Mouse (Mus musculus) embryonic fibroblast, embryonic 13.5 days (primary cell): ENCODE data around the gene Tenm2. TPM values are rescaled to one million over a fixed set of nuclear protein-coding genes. Genes with fewer than 3 reads are reported as not detected.

ENCODE experiments used
- H3K27ac ChIP-seq: 2 replicates; pipeline ENCODE4 v1.5.1; 2012; ENCODE audit warnings: low read length, control low read depth, inconsistent platforms; ENCODE audit not compliant: insufficient read depth
- H3K4me1 ChIP-seq: 2 replicates; pipeline ENCODE4 v1.6.1; 2011; ENCODE audit warnings: low read length; ENCODE audit not compliant: control insufficient read depth, insufficient read depth
- H3K4me3 ChIP-seq: 2 replicates; pipeline ENCODE4 v1.5.1; 2011; ENCODE audit warnings: mild to moderate bottlenecking, control low read depth, low read length; ENCODE audit not compliant: insufficient read depth
- CTCF ChIP-seq: IDR thresholded peaks from 2 replicates; pipeline ENCODE4 v1.5.1; 2011; ENCODE audit warnings: mild to moderate bottlenecking, control low read depth, low read length, moderate library complexity, borderline replicate concordance; ENCODE audit not compliant: insufficient read depth
- POLR2A ChIP-seq: IDR thresholded peaks from 2 replicates; pipeline ENCODE4 v1.6.1; 2011; ENCODE audit warnings: low read depth, mild to moderate bottlenecking, control low read depth, low read length, moderate library complexity
- polyA plus RNA-seq: library from polyadenylated mRNA; stranded (reverse); fragments of >200 nt; gene quantifications from 2 replicates; pipeline ENCODE4 v1.2.4, GENCODE M21; 2011; ENCODE audit warnings: low read depth; ENCODE audit not compliant: missing spikeins, insufficient read length

The Tenm2 gene
- polyA plus RNA-seq, 1 experiment, result 0.05 TPM

DNA sequence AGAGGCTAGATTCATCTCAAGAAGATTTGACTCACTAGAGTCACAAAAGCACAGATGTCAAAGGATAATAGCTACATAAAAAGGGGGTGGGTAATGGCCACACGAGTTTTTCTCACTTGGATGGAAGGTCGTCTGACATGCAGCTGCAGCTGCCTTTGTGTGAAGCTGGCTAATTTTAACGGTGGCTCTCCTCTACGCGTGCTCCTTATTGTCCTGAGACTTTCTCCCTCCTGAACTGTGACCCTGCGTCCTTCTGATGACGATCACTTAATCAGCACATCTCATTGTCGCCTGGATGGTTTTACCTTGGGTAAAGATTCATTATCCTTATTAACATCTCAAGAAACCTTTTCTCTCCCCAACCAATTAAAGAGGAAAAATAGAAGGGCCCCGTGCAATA lies 1101.1 kb downstream of the Tenm2 start:
- TF ChIP-seq POLR2A, result no peak
- no peak for TF ChIP-seq CTCF
- Histone ChIP-seq H3K4me3 (no peak overlapping the region), H3K4me1 (no peaks in the 10 kb centered on the region), H3K27ac (no peak overlapping the region)

DNA sequence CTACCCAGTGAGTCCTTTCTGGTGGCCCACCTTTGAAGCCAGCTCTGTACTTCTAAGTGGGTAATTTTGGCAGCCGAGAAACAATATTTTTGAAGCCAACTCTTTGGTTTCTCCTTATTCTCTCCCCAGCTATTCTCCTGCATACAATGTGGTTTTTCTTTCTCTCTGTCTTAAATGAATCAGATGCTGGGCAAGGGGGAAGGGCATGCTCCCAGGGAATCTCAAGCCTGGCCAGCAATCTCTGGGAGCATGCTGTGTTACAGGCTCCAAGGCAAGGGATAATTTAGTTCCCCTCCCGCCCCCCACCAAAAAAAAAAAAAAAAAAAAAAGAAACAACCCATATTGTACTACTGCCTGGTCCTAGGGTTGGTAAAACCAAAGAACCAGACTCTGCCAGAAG lies 1112.5 kb downstream of the Tenm2 start:
- TF ChIP-seq CTCF (no peak), POLR2A (no peak)
- Histone ChIP-seq H3K4me3 (no peak overlapping the region), H3K4me1 (no peaks in the 10 kb centered on the region), H3K27ac (no peak overlapping the region)

DNA sequence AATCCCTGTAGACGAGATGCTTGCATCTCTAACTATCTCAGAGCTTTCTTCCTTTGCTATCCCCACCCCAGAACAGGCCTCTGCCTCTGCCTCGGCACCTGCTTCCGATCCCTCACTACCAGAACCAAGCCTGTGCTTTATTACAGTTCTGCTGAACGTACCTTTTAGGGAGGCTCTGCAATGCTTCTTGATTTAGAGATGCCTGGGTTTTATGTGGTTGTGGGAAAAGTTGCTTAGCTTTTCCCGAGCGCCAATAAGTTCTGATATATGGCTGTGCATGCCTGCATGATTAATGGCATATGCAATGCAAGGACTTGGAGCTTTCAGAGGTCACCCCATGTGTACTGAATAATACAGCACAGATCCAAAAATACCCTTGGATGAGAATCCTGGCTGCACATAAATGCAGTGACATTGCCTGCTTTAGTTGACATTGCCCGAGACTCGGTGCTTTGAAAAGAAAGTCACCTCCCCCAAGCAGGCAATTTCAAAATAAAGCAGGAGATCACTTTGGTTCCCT lies 1114.3 kb downstream of the Tenm2 start:
- Histone ChIP-seq H3K4me1 (no peaks in the 10 kb centered on the region), H3K27ac (no peak overlapping the region), H3K4me3 (no peak overlapping the region)
- no peak for TF ChIP-seq CTCF
- no peak for TF ChIP-seq POLR2A

DNA sequence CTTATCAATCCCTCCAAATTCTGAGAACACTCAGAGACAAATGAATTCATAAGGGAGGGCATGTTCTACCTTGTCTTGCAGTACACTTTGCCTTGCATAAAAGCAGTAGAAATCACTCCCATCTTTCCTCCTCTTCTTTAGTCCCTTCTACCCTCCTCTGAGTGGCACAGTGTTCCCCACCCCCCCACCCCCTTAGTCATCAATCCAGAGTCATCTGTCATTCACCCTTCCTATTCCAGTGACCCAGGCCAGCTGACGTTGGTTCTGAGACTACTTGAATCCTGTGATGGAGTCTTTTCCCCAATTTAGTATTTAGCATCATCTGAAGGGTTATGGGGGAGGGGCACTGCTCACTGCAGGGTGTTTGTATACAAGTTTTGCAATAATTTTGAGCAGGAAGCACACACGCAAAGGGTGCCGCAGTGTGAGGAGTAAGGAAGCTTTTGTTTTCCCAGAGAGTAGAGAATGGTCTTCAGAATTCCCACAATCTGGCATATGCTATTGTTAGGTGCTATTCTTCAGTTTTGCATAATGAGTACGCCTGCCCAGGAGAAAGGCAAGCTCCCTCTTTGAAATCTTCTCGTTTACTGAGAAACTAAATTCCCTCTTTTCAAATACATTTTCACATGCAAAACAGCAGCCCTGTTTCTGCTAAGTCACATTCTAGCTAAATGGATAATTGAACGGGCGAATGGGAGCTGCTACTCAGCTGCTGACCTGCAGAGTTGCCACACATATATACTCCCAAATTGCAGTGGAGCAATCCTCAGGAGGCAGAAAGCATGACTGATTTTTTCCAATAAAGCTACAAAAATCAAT lies 1115.0 kb downstream of the Tenm2 start:
- TF ChIP-seq CTCF, result no peak
- no peak for TF ChIP-seq POLR2A
- H3K4me3 ChIP-seq, result no peak overlapping the region
- no peak overlapping the region for H3K27ac ChIP-seq
- H3K4me1 ChIP-seq, result no peaks in the 10 kb centered on the region

- Histone ChIP-seq H3K4me1 (no peaks in the 10 kb centered on the region), H3K27ac (no peak overlapping the region), H3K4me3 (no peak overlapping the region)
- TF ChIP-seq CTCF (no peak), POLR2A (no peak)
Measured at GRCm38 (mm10) chr11:36113326-36113725, 1122.4 kb downstream of the Tenm2 start.

DNA sequence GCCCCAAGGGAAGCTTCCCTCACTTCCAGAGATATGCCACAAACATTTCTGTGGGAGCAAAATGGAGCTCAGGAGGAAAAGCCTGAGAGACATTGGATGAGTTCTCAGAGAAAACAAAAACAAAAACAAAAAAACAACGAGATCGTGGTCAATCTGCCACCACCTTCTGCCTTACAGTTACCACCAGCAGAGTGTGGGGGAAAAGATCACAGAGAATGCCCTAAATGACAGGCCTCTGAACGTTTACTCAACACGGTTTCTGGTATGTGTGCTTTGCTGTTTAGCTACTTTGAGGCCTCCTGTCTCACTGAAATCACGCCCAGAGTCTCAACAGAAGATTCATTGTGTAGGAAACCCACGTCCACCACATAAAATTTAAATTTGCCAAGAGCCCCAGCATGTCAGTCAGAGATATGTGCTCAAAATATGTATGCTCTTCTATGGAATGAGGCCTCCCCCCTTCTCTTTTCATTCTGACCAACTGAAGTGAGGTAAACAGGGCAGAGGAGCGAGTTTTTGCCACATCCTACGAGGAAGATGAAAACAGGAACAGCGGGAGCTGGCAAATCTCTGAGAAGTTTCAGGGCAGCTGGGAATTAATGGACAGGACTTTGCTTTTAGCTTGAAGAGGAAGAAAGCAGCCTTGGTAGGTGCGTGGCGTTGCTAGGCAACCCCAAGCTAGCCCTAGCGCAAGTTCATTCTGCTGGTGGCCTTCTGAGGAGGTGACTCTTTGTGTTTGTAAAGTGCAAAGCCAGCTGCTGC lies 1126.6 kb downstream of the Tenm2 start:
- Histone ChIP-seq H3K4me3 (no peak overlapping the region), H3K4me1 (no peaks in the 10 kb centered on the region), H3K27ac (no peak overlapping the region)
- TF ChIP-seq POLR2A (no peak), CTCF (no peak)

GRCm38 (mm10) chr11:36107840-36108239 lies 1127.9 kb downstream of the Tenm2 start:
- H3K27ac ChIP-seq, result no peak overlapping the region
- TF ChIP-seq CTCF (no peak), POLR2A (no peak)

GRCm38 (mm10) chr11:36106639-36107038 lies 1129.1 kb downstream of the Tenm2 start:
- H3K4me1 ChIP-seq, result no peaks in the 10 kb centered on the region
- H3K27ac ChIP-seq, result no peak overlapping the region
- TF ChIP-seq CTCF (no peak), POLR2A (no peak)
- no peak overlapping the region for H3K4me3 ChIP-seq

More at GRCm38 (mm10) chr11:36107840-36108239, 1127.9 kb downstream of the Tenm2 start:
- Histone ChIP-seq H3K4me3 (no peak overlapping the region), H3K4me1 (no peaks in the 10 kb centered on the region)

DNA sequence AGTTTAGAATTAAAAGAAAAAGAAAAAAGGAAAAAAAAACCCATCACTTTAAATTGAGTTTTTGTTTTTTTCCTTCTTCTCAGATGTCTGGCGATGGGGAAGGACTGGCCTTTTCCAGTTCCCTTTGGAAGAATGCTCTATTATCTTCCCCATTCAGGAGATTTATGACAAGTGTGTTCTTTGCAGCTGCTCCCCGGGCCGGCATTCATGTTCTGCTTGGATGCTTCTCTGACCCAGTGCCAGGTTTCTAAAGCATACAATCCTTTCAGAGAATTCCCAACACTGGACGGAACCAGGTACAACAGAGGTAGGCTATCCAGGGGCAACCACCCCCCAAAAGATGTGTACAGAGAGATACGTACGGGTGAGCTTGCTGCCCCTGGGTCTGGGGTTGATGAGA lies 1132.2 kb downstream of the Tenm2 start:
- H3K27ac ChIP-seq, result no peak overlapping the region
- TF ChIP-seq CTCF (no peak), POLR2A (no peak)
- H3K4me3 ChIP-seq, result no peak overlapping the region
- no peaks in the 10 kb centered on the region for H3K4me1 ChIP-seq

DNA sequence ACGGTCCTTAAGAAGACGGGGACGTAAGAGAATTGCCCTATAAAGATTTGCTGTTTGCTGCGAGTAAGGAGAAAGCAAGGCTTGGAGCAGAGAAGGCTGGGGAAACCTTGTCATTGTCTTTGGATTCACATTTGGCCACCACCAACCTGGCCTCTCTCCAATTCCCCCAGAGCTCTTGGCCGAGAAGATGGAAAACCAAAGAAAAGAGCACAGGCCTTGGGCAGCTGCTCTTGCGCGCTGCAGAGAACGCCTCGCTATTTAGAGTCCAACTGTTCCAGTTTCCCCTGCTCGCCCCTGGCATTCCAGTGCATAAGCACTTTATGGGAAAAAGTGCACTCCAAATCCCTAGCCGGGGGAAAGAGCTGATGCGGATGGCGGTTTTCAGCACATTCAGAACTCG lies 1139.5 kb downstream of the Tenm2 start:
- H3K27ac ChIP-seq, result no peak overlapping the region
- no peak overlapping the region for H3K4me3 ChIP-seq
- TF ChIP-seq POLR2A, result no peak
- no peak for TF ChIP-seq CTCF
- H3K4me1 ChIP-seq, result no peaks in the 10 kb centered on the region
